Mouse (Mus musculus): ENCODE data around the gene Mcu.

The Mcu gene

GRCm38 (mm10) chr10:59487351-59487750 is 129.1 kb downstream of the Mcu start:
- no peak for DNase-seq

GRCm38 (mm10) chr10:59484318-59484717 is 132.2 kb downstream of the Mcu start:
- DNase-seq, result no peak

GRCm38 (mm10) chr10:59481381-59481780 is 135.1 kb downstream of the Mcu start:
- DNase-seq, result no peak

GRCm38 (mm10) chr10:59470451-59470850 is 146.0 kb downstream of the Mcu start:
- DNase-seq, result no peak

GRCm38 (mm10) chr10:59467297-59467696 is 149.2 kb downstream of the Mcu start:
- DNase-seq, result no peak

- no peak for DNase-seq
Measured at GRCm38 (mm10) chr10:59466626-59467025, 149.9 kb downstream of the Mcu start.

- DNase-seq, result no peak
Measured at GRCm38 (mm10) chr10:59465546-59465945, 150.9 kb downstream of the Mcu start.

- no peak for DNase-seq
Measured at GRCm38 (mm10) chr10:59462307-59462706, 154.2 kb downstream of the Mcu start.

- no peak for DNase-seq
Measured at GRCm38 (mm10) chr10:59459767-59460166, 156.7 kb downstream of the Mcu start.

GRCm38 (mm10) chr10:59454631-59455030 is 161.9 kb downstream of the Mcu start:
- no peak for DNase-seq

- DNase-seq, result no peak
Measured at GRCm38 (mm10) chr10:59451839-59452238, 164.7 kb downstream of the Mcu start.

- DNase-seq, result no peak
Measured at GRCm38 (mm10) chr10:59447546-59447945, 168.9 kb downstream of the Mcu start.

- no peak for DNase-seq
Measured at GRCm38 (mm10) chr10:59446911-59447437, 169.5 kb downstream of the Mcu start.

GRCm38 (mm10) chr10:59444635-59445034 is 171.9 kb downstream of the Mcu start:
- no peak for DNase-seq

- no peak for DNase-seq
Measured at GRCm38 (mm10) chr10:59444106-59444505, 172.4 kb downstream of the Mcu start.

- DNase-seq, result peak; percentile 45
Measured at GRCm38 (mm10) chr10:59443212-59443611, 173.3 kb downstream of the Mcu start.

- DNase-seq, result no peak
Measured at GRCm38 (mm10) chr10:59441735-59442134, 174.8 kb downstream of the Mcu start, which contains the start of gene Oit3. Gene Oit3 (minus strand): TSS chr10:59441778.

GRCm38 (mm10) chr10:59440177-59440576 is 176.3 kb downstream of the Mcu start:
- no peak for DNase-seq

GRCm38 (mm10) chr10:59439508-59439931 is 177.0 kb downstream of the Mcu start:
- DNase-seq, result no peak

- DNase-seq, result no peak
Measured at GRCm38 (mm10) chr10:59438651-59439050, 177.8 kb downstream of the Mcu start.

GRCm38 (mm10) chr10:59435746-59436145 is 180.7 kb downstream of the Mcu start:
- DNase-seq, result no peak

- DNase-seq, result peak; percentile 33
Measured at GRCm38 (mm10) chr10:59430701-59431218, 185.7 kb downstream of the Mcu start.

GRCm38 (mm10) chr10:59429448-59430135 is 186.9 kb downstream of the Mcu start:
- no peak for DNase-seq

GRCm38 (mm10) chr10:59426371-59426770 is 190.1 kb downstream of the Mcu start:
- no peak for DNase-seq

GRCm38 (mm10) chr10:59425369-59425768 is 191.1 kb downstream of the Mcu start:
- DNase-seq, result no peak

Measured in liver (tissue).